Mouse (Mus musculus): ENCODE measurements around the gene Pi4k2a. TPM values are rescaled to one million over a fixed set of nuclear protein-coding genes. Genes with fewer than 3 reads are reported as not detected.

Gene Pi4k2a
- total and polyA plus RNA-seq, 3 experiments, result 7.0 to 23.9 (median 10.0) TPM

DNA sequence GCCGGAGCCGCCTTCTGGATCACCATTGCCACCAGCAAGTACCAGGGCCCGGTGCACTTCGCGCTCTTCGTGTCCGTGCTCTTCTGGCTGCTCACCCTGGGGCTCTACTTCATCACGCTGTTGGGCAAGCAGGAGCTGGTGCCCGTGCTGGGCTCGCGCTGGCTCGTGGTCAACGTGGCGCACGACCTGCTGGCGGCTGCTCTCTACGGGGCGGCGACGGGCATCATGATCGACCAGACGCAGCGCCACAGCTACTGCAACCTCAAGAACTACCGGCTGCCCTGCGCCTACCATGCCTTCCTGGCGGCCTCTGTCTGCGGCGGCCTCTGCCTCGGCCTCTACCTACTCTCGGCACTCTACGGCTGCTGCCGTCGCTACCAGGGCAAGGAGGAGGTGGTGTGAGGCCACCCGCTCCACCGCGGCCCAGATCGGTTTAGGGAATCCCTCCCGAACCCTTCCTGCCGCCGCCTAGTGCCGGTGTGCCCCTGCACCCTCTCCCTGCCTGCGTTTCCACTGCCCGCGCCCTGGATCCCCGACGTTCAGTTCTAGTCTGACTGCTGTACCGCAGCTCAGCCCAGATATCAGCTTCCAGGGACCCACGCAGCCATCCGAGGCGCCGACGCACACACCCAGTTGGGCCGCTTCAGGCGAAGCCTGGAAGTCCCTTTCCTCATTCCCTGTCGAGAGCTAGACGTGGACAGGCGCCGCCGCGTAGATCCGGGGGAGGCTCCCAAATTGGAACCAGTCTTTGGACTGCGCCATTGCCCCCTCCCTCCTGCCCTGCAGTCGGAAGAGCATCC is 57.7 kb downstream of the Pi4k2a start:
- no peak for DNase-seq (ENCODE audit: extremely low read depth)
- dilution Hi-C loops (cut with MboI; ENCODE audit: extremely low pct_ligation_motif_present, extremely low pct_unique_long_range_greater_than_20kb, low sequenced_read_pairs) (no loop called here), in situ Hi-C loops (cut with MboI; ENCODE audit: low pct_ligation_motif_present, low pct_unique_long_range_greater_than_20kb, low sequenced_read_pairs) (no loop called here)

GRCm38 (mm10) chr19:42148569-42148860 is 58.2 kb downstream of the Pi4k2a start:
- no peaks in the 10 kb centered on the region for H3K36me3 ChIP-seq (replicated peaks in 1 of 2; ENCODE audit: control insufficient read depth in 1 of 2, insufficient read depth in 1 of 2, low read length in 1 of 2)
- H3K9me3 ChIP-seq (replicated peaks; ENCODE audit: low read length), result peaks cover 11% of the 10 kb centered on the region
- TF ChIP-seq SMC3 (IDR thresholded peaks at IDR 0.05; ENCODE audit: low read depth, low read length) (no peak), GABPA (IDR thresholded peaks at IDR 0.05; ENCODE audit: insufficient replicate concordance, low read depth, low read length) (no peak), POLR2AphosphoS2 (IDR thresholded peaks at IDR 0.05; ENCODE audit: low read depth, low read length) (no peak), NELFE (IDR thresholded peaks at IDR 0.05; ENCODE audit: low read depth, low read length) (no peak), BHLHE40 (IDR thresholded peaks at IDR 0.05; ENCODE audit: low read depth, low read length) (no peak)
- in situ Hi-C loops (cut with MboI; ENCODE audit: low pct_ligation_motif_present, low pct_unique_long_range_greater_than_20kb, low sequenced_read_pairs) (no loop called here), dilution Hi-C loops (cut with MboI; ENCODE audit: extremely low pct_ligation_motif_present, extremely low pct_unique_long_range_greater_than_20kb, low sequenced_read_pairs) (no loop called here)
- H3K79me2 ChIP-seq (replicated peaks; ENCODE audit: control insufficient read depth, extremely low read depth, insufficient read depth, poor library complexity, severe bottlenecking), result no peaks in the 10 kb centered on the region
- no peak overlapping the region for H3K9ac ChIP-seq (ENCODE audit: insufficient read depth, low read depth)
- DNase-seq (ENCODE audit: extremely low read depth), result no peak
- H3K27me3 ChIP-seq (replicated peaks), result peaks cover 9% of the 10 kb centered on the region
- H3K4me2 ChIP-seq (ENCODE audit: insufficient read depth, low read depth, poor library complexity, severe bottlenecking), result no peak overlapping the region
- H3K4me3 ChIP-seq (replicated peaks in 1 of 3; ENCODE audit: low read depth in 2 of 3, low read length in 2 of 3, poor library complexity in 1 of 3), result no peak overlapping the region
- H3K27ac ChIP-seq (ENCODE audit: insufficient read depth, low read depth), result no peak overlapping the region
- peaks cover 7 to 13% of the 10 kb centered on the region in 2 experiments; a peak in 2 of 4 replicates for H3K4me1 ChIP-seq (ENCODE audit: control insufficient read depth in 1 of 2, insufficient read depth in 2 of 2)

More for the DNA sequence above, 57.7 kb downstream of the Pi4k2a start:
- Histone ChIP-seq H3K9ac (ENCODE audit: insufficient read depth, low read depth) (no peak overlapping the region), H3K27ac (ENCODE audit: insufficient read depth, low read depth) (no peak overlapping the region), H3K36me3 (replicated peaks in 1 of 2; ENCODE audit: control insufficient read depth in 1 of 2, insufficient read depth in 1 of 2, low read length in 1 of 2) (no peaks in the 10 kb centered on the region), H3K4me1 (ENCODE audit: control insufficient read depth in 1 of 2, insufficient read depth in 2 of 2) (peaks cover 7 to 14% of the 10 kb centered on the region in 2 experiments; a peak in 2 of 4 replicates), H3K27me3 (replicated peaks) (peaks cover 6% of the 10 kb centered on the region), H3K4me3 (replicated peaks in 1 of 3; ENCODE audit: low read depth in 2 of 3, low read length in 2 of 3, poor library complexity in 1 of 3) (no peak overlapping the region), H3K9me3 (replicated peaks; ENCODE audit: low read length) (peaks cover 11% of the 10 kb centered on the region), H3K79me2 (replicated peaks; ENCODE audit: control insufficient read depth, extremely low read depth, insufficient read depth, poor library complexity, severe bottlenecking) (no peaks in the 10 kb centered on the region), H3K4me2 (ENCODE audit: insufficient read depth, low read depth, poor library complexity, severe bottlenecking) (no peak overlapping the region)
- TF ChIP-seq TBP (conservative IDR thresholded peaks at IDR 0.05; ENCODE audit: low read depth, low read length), result no peak
- no peak for TF ChIP-seq SIN3A (IDR thresholded peaks at IDR 0.05; ENCODE audit: low read length)
- TF ChIP-seq MAFK (IDR thresholded peaks at IDR 0.05; ENCODE audit: insufficient replicate concordance, low read length), result no peak
- no peak for TF ChIP-seq ETS1 (conservative IDR thresholded peaks at IDR 0.05; ENCODE audit: low read depth, low read length)
- no peak for TF ChIP-seq MYC (IDR thresholded peaks at IDR 0.05; ENCODE audit: low read depth, low read length)
- no peak for TF ChIP-seq SMC3 (IDR thresholded peaks at IDR 0.05; ENCODE audit: low read depth, low read length)
- no peak for TF ChIP-seq UBTF (IDR thresholded peaks at IDR 0.05; ENCODE audit: low read depth, low read length)
- no peak for TF ChIP-seq ZC3H11A (IDR thresholded peaks at IDR 0.05; ENCODE audit: low read depth, low read length)
- TF ChIP-seq JUN (IDR thresholded peaks at IDR 0.05; ENCODE audit: insufficient read depth, low read depth, low read length), result no peak
- TF ChIP-seq GABPA (IDR thresholded peaks at IDR 0.05; ENCODE audit: insufficient replicate concordance, low read depth, low read length), result no peak
- no peak for TF ChIP-seq CHD1 (IDR thresholded peaks at IDR 0.05; ENCODE audit: low read depth, low read length)
- TF ChIP-seq USF1 (IDR thresholded peaks at IDR 0.05; ENCODE audit: low read depth, low read length), result no peak
- no peak for TF ChIP-seq RAD21 (IDR thresholded peaks at IDR 0.05; ENCODE audit: low read depth, low read length)
- TF ChIP-seq ZMIZ1 (IDR thresholded peaks at IDR 0.05; ENCODE audit: low read depth, low read length), result no peak
